Mouse (Mus musculus) thymus, postnatal 4 days (tissue): ENCODE data around the gene 2410004B18Rik.

ENCODE experiments used
- DNase-seq: peaks from one replicate; pipeline ENCODE4 v3.0.0; 2021

Gene 2410004B18Rik

GRCm38 (mm10) chr3:145929525-145930400 lies 8.1 kb upstream of the 2410004B18Rik start:
- DNase-seq = no peak

GRCm38 (mm10) chr3:145933845-145934244 lies 4.0 kb upstream of the 2410004B18Rik start:
- DNase-seq = no peak

- DNase-seq = peak; percentile 62
These were observed 863 bp downstream of the 2410004B18Rik start for GRCm38 (mm10) chr3:145938405-145939349.

GRCm38 (mm10) chr3:145939402-145939801 lies 1.6 kb downstream of the 2410004B18Rik start:
- no peak for DNase-seq

GRCm38 (mm10) chr3:145939971-145940370 lies 2.2 kb downstream of the 2410004B18Rik start:
- DNase-seq = no peak

- peak; percentile 71 for DNase-seq
These were observed 4.2 kb downstream of the 2410004B18Rik start for GRCm38 (mm10) chr3:145941971-145942370.

- DNase-seq = no peak
These were observed 6.5 kb downstream of the 2410004B18Rik start for GRCm38 (mm10) chr3:145944348-145944747.

GRCm38 (mm10) chr3:145945904-145946303 lies 8.1 kb downstream of the 2410004B18Rik start:
- DNase-seq = no peak

- DNase-seq = no peak
These were observed 8.8 kb downstream of the 2410004B18Rik start for GRCm38 (mm10) chr3:145946654-145947053.

GRCm38 (mm10) chr3:145947539-145948204 lies 9.9 kb downstream of the 2410004B18Rik start:
- no peak for DNase-seq

GRCm38 (mm10) chr3:145950034-145950814 lies 12.4 kb downstream of the 2410004B18Rik start:
- peak; percentile 42 for DNase-seq

- DNase-seq = no peak
These were observed 13.0 kb downstream of the 2410004B18Rik start for GRCm38 (mm10) chr3:145950815-145951130.

- no peak for DNase-seq
These were observed 13.7 kb downstream of the 2410004B18Rik start for GRCm38 (mm10) chr3:145951287-145952165.

GRCm38 (mm10) chr3:145952945-145953344 lies 15.1 kb downstream of the 2410004B18Rik start:
- DNase-seq = no peak

GRCm38 (mm10) chr3:145953411-145953810 lies 15.6 kb downstream of the 2410004B18Rik start:
- no peak for DNase-seq

GRCm38 (mm10) chr3:145959824-145960223 lies 22.0 kb downstream of the 2410004B18Rik start:
- no peak for DNase-seq

- DNase-seq = no peak
These were observed 24.6 kb downstream of the 2410004B18Rik start for GRCm38 (mm10) chr3:145962411-145962810.

GRCm38 (mm10) chr3:145963101-145964017 lies 25.5 kb downstream of the 2410004B18Rik start:
- no peak for DNase-seq

GRCm38 (mm10) chr3:145964018-145964387 lies 26.2 kb downstream of the 2410004B18Rik start:
- DNase-seq = no peak

GRCm38 (mm10) chr3:145964473-145964872 lies 26.7 kb downstream of the 2410004B18Rik start:
- no peak for DNase-seq
